Mouse (Mus musculus): ENCODE measurements around the gene Bloc1s6. TPM values are rescaled to one million over a fixed set of nuclear protein-coding genes. Genes with fewer than 3 reads are reported as not detected.

Gene Bloc1s6
- 23.2 and 24.2 TPM in 2 replicates for polyA plus RNA-seq (2016; fragmentation: Nextera tagmentation; extraction: Ambion mirVana)

- H3K4me3 ChIP-seq = peak within 1 kb of the TSS; percentile 96
- ATAC-seq = peak; percentile 94
- H3K4me1 ChIP-seq = peaks cover 13% of the 10 kb centered on the region
- H3K36me3 ChIP-seq = peaks cover 7% of the 10 kb centered on the region; the same call in 1 of the 2 replicates
- WGBS (ENCODE audit: insufficient replicate concordance) = 1% methylated on average over 54 of the region's 59 CpGs
- peak within 1 kb of the TSS; percentile 90 for H3K9ac ChIP-seq
- peak within 1 kb of the TSS; percentile 82 for H3K27ac ChIP-seq
- H3K4me2 ChIP-seq = peak within 1 kb of the TSS; percentile 78
- peaks cover 18% of the 10 kb centered on the region for H3K27me3 ChIP-seq (replicated peaks)
- no peaks in the 10 kb centered on the region for H3K9me3 ChIP-seq (replicated peaks)
These were observed at the start of gene Bloc1s6 for GRCm38 (mm10) chr2:122737894-122738830. Bloc1s6 (plus strand) TSS chr2:122738503.

- no peak for ATAC-seq
- H3K4me1 ChIP-seq = 0 out of 2 replicates have a peak, but pooled peaks cover under 1% of the 10 kb centered on the region
- no peaks in the 10 kb centered on the region for H3K9me3 ChIP-seq (replicated peaks)
- H3K36me3 ChIP-seq = no peaks in the 10 kb centered on the region
- H3K9ac ChIP-seq = no peak overlapping the region
- 42% methylated on average over 2 of the region's 2 CpGs for WGBS (ENCODE audit: insufficient replicate concordance)
- no peak overlapping the region for H3K4me3 ChIP-seq
- no peak overlapping the region for H3K27ac ChIP-seq
- peaks cover 28% of the 10 kb centered on the region for H3K27me3 ChIP-seq (replicated peaks)
- no peak overlapping the region for H3K4me2 ChIP-seq
These were observed 40.8 kb upstream of the Bloc1s6 start for GRCm38 (mm10) chr2:122697526-122697925.

- H3K36me3 ChIP-seq = no peaks in the 10 kb centered on the region
These were observed 37.3 kb upstream of the Bloc1s6 start for GRCm38 (mm10) chr2:122701012-122701411.

GRCm38 (mm10) chr2:122701871-122702180 lies 36.5 kb upstream of the Bloc1s6 start:
- Histone ChIP-seq H3K36me3 (no peaks in the 10 kb centered on the region), H3K4me3 (peak overlapping the region; percentile 62), H3K4me1 (0 out of 2 replicates have a peak, but pooled peaks cover 4% of the 10 kb centered on the region), H3K9me3 (replicated peaks) (no peaks in the 10 kb centered on the region), H3K27ac (no peak overlapping the region), H3K27me3 (replicated peaks) (peaks cover 45% of the 10 kb centered on the region), H3K9ac (peak overlapping the region; percentile 57; the same call in 1 of the 2 replicates), H3K4me2 (peak overlapping the region; percentile 76)
- ATAC-seq = no peak
- WGBS (ENCODE audit: insufficient replicate concordance) = 2% methylated on average over 15 of the region's 15 CpGs

More at GRCm38 (mm10) chr2:122701012-122701411, 37.3 kb upstream of the Bloc1s6 start:
- no peak overlapping the region for H3K4me3 ChIP-seq
- peaks cover 45% of the 10 kb centered on the region for H3K27me3 ChIP-seq (replicated peaks)
- no peak overlapping the region for H3K27ac ChIP-seq
- H3K9me3 ChIP-seq (replicated peaks) = no peaks in the 10 kb centered on the region
- no peak for ATAC-seq
- H3K4me1 ChIP-seq = 0 out of 2 replicates have a peak, but pooled peaks cover 4% of the 10 kb centered on the region
- no peak overlapping the region for H3K9ac ChIP-seq
- 69% methylated on average over 8 of the region's 8 CpGs for WGBS (ENCODE audit: insufficient replicate concordance)
- H3K4me2 ChIP-seq = no peak overlapping the region

- Histone ChIP-seq H3K9me3 (replicated peaks) (no peaks in the 10 kb centered on the region), H3K36me3 (no peaks in the 10 kb centered on the region), H3K27me3 (replicated peaks) (peaks cover 45% of the 10 kb centered on the region), H3K4me3 (peak within 1 kb of the TSS; percentile 62), H3K9ac (peak within 1 kb of the TSS; percentile 57), H3K27ac (no peak within 1 kb of the TSS), H3K4me2 (peak within 1 kb of the TSS; percentile 76), H3K4me1 (0 out of 2 replicates have a peak, but pooled peaks cover 4% of the 10 kb centered on the region)
- peak; percentile 90 for ATAC-seq
- WGBS (ENCODE audit: insufficient replicate concordance) = under 1% methylated on average over 96 of the region's 111 CpGs
These were observed 35.9 kb upstream of the Bloc1s6 start, which contains the start of gene Slc30a4 for GRCm38 (mm10) chr2:122702181-122703036. Slc30a4 (minus strand) TSS chr2:122702663.

GRCm38 (mm10) chr2:122704572-122704971 lies 33.7 kb upstream of the Bloc1s6 start:
- WGBS (ENCODE audit: insufficient replicate concordance) = 57% methylated on average over 2 of the region's 2 CpGs
- H3K9ac ChIP-seq = no peak overlapping the region
- H3K36me3 ChIP-seq = no peaks in the 10 kb centered on the region
- peaks cover 41% of the 10 kb centered on the region for H3K27me3 ChIP-seq (replicated peaks)
- H3K9me3 ChIP-seq (replicated peaks) = no peaks in the 10 kb centered on the region
- H3K4me1 ChIP-seq = 0 out of 2 replicates have a peak, but pooled peaks cover 4% of the 10 kb centered on the region
- no peak overlapping the region for H3K27ac ChIP-seq
- ATAC-seq = no peak
- H3K4me3 ChIP-seq = no peak overlapping the region
- H3K4me2 ChIP-seq = no peak overlapping the region

- no peaks in the 10 kb centered on the region for H3K36me3 ChIP-seq
- no peaks in the 10 kb centered on the region for H3K9me3 ChIP-seq (replicated peaks)
- H3K4me3 ChIP-seq = no peak overlapping the region
- H3K9ac ChIP-seq = no peak overlapping the region; the same call in 1 of the 2 replicates
- 35% methylated on average over 3 of the region's 3 CpGs for WGBS (ENCODE audit: insufficient replicate concordance)
- no peak for ATAC-seq
- peaks cover 12% of the 10 kb centered on the region for H3K27me3 ChIP-seq (replicated peaks)
- no peak overlapping the region for H3K4me2 ChIP-seq
- H3K27ac ChIP-seq = no peak overlapping the region
- no peaks in the 10 kb centered on the region for H3K4me1 ChIP-seq
These were observed 30.2 kb upstream of the Bloc1s6 start for GRCm38 (mm10) chr2:122708080-122708479.

- ATAC-seq = no peak
- Histone ChIP-seq H3K27ac (no peak overlapping the region), H3K4me1 (no peaks in the 10 kb centered on the region), H3K27me3 (replicated peaks) (peaks cover under 1% of the 10 kb centered on the region; the same call in 1 of the 2 replicates), H3K4me3 (no peak overlapping the region), H3K9me3 (replicated peaks) (no peaks in the 10 kb centered on the region), H3K36me3 (no peaks in the 10 kb centered on the region), H3K9ac (no peak overlapping the region), H3K4me2 (no peak overlapping the region)
- 71% methylated on average over 1 of the region's 1 CpGs for WGBS (ENCODE audit: insufficient replicate concordance)
These were observed 29.1 kb upstream of the Bloc1s6 start for GRCm38 (mm10) chr2:122709156-122709555.

GRCm38 (mm10) chr2:122711911-122712310 lies 26.4 kb upstream of the Bloc1s6 start:
- no peaks in the 10 kb centered on the region for H3K4me1 ChIP-seq
- H3K4me3 ChIP-seq = no peak overlapping the region
- H3K9ac ChIP-seq = no peak overlapping the region
- WGBS (ENCODE audit: insufficient replicate concordance) = 14% methylated on average over 3 of the region's 3 CpGs
- H3K27ac ChIP-seq = no peak overlapping the region
- H3K9me3 ChIP-seq (replicated peaks) = no peaks in the 10 kb centered on the region
- no peaks in the 10 kb centered on the region for H3K36me3 ChIP-seq
- H3K4me2 ChIP-seq = no peak overlapping the region
- ATAC-seq = no peak
- no peaks in the 10 kb centered on the region for H3K27me3 ChIP-seq (replicated peaks)

GRCm38 (mm10) chr2:122712848-122713247 lies 25.5 kb upstream of the Bloc1s6 start:
- Histone ChIP-seq H3K27ac (no peak overlapping the region), H3K4me2 (no peak overlapping the region), H3K4me1 (no peaks in the 10 kb centered on the region), H3K36me3 (no peaks in the 10 kb centered on the region), H3K4me3 (no peak overlapping the region), H3K27me3 (replicated peaks) (no peaks in the 10 kb centered on the region), H3K9me3 (replicated peaks) (no peaks in the 10 kb centered on the region), H3K9ac (no peak overlapping the region)
- no peak for ATAC-seq
- WGBS (ENCODE audit: insufficient replicate concordance) = 82% methylated on average over 2 of the region's 2 CpGs

GRCm38 (mm10) chr2:122715148-122715692 lies 23.1 kb upstream of the Bloc1s6 start:
- Histone ChIP-seq H3K27ac (no peak overlapping the region), H3K9me3 (replicated peaks) (no peaks in the 10 kb centered on the region), H3K36me3 (no peaks in the 10 kb centered on the region), H3K9ac (no peak overlapping the region), H3K27me3 (replicated peaks) (no peaks in the 10 kb centered on the region), H3K4me1 (no peaks in the 10 kb centered on the region), H3K4me2 (no peak overlapping the region), H3K4me3 (no peak overlapping the region)
- WGBS (ENCODE audit: insufficient replicate concordance) = 53% methylated on average over 5 of the region's 5 CpGs
- ATAC-seq = no peak
